Mouse (Mus musculus) ES-Bruce4 (cell line): ENCODE measurements around the gene Kif1b. TPM values are rescaled to one million over a fixed set of nuclear protein-coding genes. Genes with fewer than 3 reads are reported as not detected.

Source experiments
- H3K27ac ChIP-seq: 2 replicates; pipeline ENCODE4 v1.5.1; 2012; ENCODE audit warnings: low read length, inconsistent platforms; ENCODE audit not compliant: insufficient read depth
- H3K27me3 ChIP-seq: 2 replicates; pipeline ENCODE4 v1.6.1; 2012; ENCODE audit warnings: mild to moderate bottlenecking, low read length, inconsistent platforms; ENCODE audit not compliant: control insufficient read depth, poor library complexity, insufficient read depth, severe bottlenecking
- H3K36me3 ChIP-seq: 2 replicates; pipeline ENCODE4 v1.6.1; 2012; ENCODE audit warnings: inconsistent platforms, mild to moderate bottlenecking, low read length, moderate library complexity; ENCODE audit not compliant: control insufficient read depth, poor library complexity, insufficient read depth, severe bottlenecking
- H3K4me1 ChIP-seq: one replicate; pipeline ENCODE4 v1.8.1; 2011; ENCODE audit warnings: low read length; ENCODE audit not compliant: control insufficient read depth, insufficient read depth
- H3K4me3 ChIP-seq: 2 replicates; pipeline ENCODE4 v1.5.1; 2011; ENCODE audit warnings: low read depth, mild to moderate bottlenecking, low read length
- H3K9ac ChIP-seq: 2 replicates; pipeline ENCODE4 v1.6.1; 2012; ENCODE audit warnings: low read depth, mild to moderate bottlenecking, inconsistent platforms; ENCODE audit not compliant: poor library complexity, severe bottlenecking
- H3K9me3 ChIP-seq: replicated peaks from 2 replicates; pipeline ENCODE4 v1.6.1; 2012; ENCODE audit warnings: mild to moderate bottlenecking, low read length, inconsistent platforms; ENCODE audit not compliant: control insufficient read depth, poor library complexity, insufficient read depth, severe bottlenecking
- CTCF ChIP-seq: IDR thresholded peaks from one replicate; pipeline ENCODE4 v1.8.1; 2011; ENCODE audit warnings: low read depth, low read length
- EP300 ChIP-seq: IDR thresholded peaks from 2 replicates; pipeline ENCODE4 v1.6.1; 2011; ENCODE audit warnings: low read depth, low read length; ENCODE audit not compliant: insufficient read depth
- POLR2A ChIP-seq: IDR thresholded peaks from one replicate; pipeline ENCODE4 v1.8.1; 2011; ENCODE audit warnings: low read length; ENCODE audit not compliant: insufficient read depth
- polyA plus RNA-seq: library from polyadenylated mRNA; stranded (reverse); fragments of >200 nt; gene quantifications from 2 replicates; pipeline ENCODE4 v1.2.4, GENCODE M21; 2011; ENCODE audit warnings: low read depth; ENCODE audit not compliant: missing spikeins, insufficient read depth, insufficient read length

Kif1b gene
- polyA plus RNA-seq, 1 experiment = 40.0 TPM

DNA sequence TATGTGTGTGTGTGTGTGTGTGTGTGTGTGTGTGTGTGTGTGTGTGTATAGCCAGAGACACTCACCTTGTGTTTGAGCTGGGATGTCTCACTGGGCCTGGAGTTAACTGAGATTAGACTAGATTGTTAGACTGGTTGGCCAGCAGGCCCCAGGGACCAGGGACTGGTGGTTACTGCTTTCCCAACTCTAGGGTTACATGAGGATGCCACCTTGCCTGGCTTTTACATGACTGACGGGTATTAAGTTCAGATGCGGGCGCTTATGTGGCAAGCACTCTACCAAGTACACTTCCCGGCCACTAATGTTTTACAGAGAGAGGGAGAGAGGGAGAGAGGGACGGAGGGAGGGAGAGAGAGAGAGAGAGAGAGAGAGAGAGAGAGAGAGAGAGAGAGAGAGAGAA lies 4.5 kb upstream of the Kif1b start:
- Histone ChIP-seq H3K27me3 (no peaks in the 10 kb centered on the region), H3K9ac (no peak overlapping the region), H3K4me1 (no peaks in the 10 kb centered on the region), H3K4me3 (no peak overlapping the region), H3K36me3 (no peaks in the 10 kb centered on the region), H3K9me3 (no peaks in the 10 kb centered on the region), H3K27ac (no peak overlapping the region)
- TF ChIP-seq EP300 = no peak
- TF ChIP-seq POLR2A = no peak
- no peak for TF ChIP-seq CTCF

- Histone ChIP-seq H3K27me3 (no peaks in the 10 kb centered on the region), H3K4me1 (no peaks in the 10 kb centered on the region), H3K27ac (peak overlapping the region; percentile 27; the same call in 1 of the 2 replicates), H3K4me3 (no peak overlapping the region), H3K9me3 (no peaks in the 10 kb centered on the region), H3K36me3 (no peaks in the 10 kb centered on the region), H3K9ac (peak overlapping the region; percentile 61)
- TF ChIP-seq POLR2A (no peak), EP300 (no peak)
Measured at GRCm38 (mm10) chr4:149308491-149308820, 963 bp upstream of the Kif1b start.

DNA sequence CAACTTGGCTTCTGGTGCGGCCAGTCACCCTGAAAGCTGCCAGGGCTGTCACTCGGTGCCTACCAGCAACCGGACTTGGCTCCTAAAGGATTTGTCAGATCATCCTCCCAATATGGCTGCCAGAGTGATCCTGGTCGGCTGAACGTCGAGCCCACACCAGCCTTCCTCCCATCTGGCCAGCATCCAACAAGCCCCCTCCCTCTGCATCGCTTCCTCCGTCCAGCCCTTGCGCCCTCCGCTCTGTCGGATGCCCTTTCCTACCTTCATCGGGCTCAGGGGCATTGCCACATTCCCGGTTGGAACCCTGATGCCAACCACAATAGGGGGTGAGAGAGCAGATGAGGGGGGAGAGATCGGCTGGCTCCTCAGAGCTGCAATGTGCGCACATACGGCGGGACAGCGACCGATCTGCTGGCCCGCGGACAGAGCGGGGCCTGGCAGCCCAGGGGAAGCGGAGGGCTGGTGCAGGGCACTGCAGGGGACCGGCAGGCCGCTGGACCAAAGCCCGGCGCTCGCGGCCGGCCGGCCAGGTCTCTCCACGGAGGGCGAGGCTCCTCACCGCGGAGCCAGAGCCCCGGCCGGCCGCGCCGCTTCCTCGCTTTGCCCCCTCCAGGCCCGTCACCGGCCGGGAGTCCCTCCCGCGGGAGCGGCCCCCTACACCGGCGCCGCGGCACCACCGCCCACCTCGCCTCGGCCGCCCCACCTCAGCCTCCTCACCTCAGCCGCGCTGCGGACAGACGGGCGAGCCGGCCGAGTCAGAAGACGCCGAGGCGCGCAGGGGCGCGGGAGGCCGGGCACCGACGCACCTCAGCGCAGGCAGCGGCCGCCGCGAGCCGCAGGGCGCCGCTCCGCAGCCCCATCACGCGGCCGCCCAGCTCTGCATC lies 539 bp downstream of the Kif1b start:
- Histone ChIP-seq H3K9ac (peak overlapping the region; percentile 76), H3K9me3 (no peaks in the 10 kb centered on the region), H3K27ac (no peak overlapping the region), H3K36me3 (no peaks in the 10 kb centered on the region), H3K4me3 (peak overlapping the region; percentile 85), H3K27me3 (no peaks in the 10 kb centered on the region), H3K4me1 (no peaks in the 10 kb centered on the region)
- no peak for TF ChIP-seq CTCF
- no peak for TF ChIP-seq POLR2A
- TF ChIP-seq EP300 = no peak

GRCm38 (mm10) chr4:149305761-149306711 lies 1.5 kb downstream of the Kif1b start:
- no peak for TF ChIP-seq CTCF
- TF ChIP-seq EP300 = no peak
- TF ChIP-seq POLR2A = no peak
- Histone ChIP-seq H3K9me3 (no peaks in the 10 kb centered on the region), H3K36me3 (no peaks in the 10 kb centered on the region), H3K27me3 (no peaks in the 10 kb centered on the region), H3K9ac (peak overlapping the region; percentile 76), H3K4me1 (peaks cover 4% of the 10 kb centered on the region), H3K4me3 (peak overlapping the region; percentile 85), H3K27ac (no peak overlapping the region)

DNA sequence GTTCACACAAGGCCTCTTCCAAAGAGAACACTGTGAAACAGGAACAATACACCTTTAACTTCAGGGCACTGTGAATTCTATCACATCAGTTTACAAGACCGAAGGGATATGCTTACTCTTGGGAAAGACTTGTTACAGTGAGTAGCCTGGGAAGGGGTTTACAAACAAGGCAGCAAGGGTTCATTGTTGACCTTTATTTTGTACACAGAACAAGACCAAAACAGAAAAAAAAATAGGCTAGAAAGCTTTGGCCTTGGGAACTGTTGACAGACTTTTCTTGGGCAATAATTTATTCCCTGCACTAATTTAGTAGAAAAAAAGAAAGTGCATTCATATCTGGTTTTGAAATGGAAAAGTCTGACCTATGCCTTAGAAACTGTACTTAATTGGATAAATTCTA lies 3.0 kb downstream of the Kif1b start:
- H3K27ac ChIP-seq = no peak overlapping the region
- H3K4me1 ChIP-seq = peaks cover 4% of the 10 kb centered on the region
- H3K4me3 ChIP-seq = no peak overlapping the region

More for the DNA sequence above, 3.0 kb downstream of the Kif1b start:
- TF ChIP-seq CTCF (no peak), POLR2A (no peak), EP300 (no peak)
- H3K9me3 ChIP-seq = no peaks in the 10 kb centered on the region
- no peaks in the 10 kb centered on the region for H3K36me3 ChIP-seq
- H3K27me3 ChIP-seq = no peaks in the 10 kb centered on the region
- no peak overlapping the region for H3K9ac ChIP-seq
